11 mouse cellular contexts compared by ENCODE assay signal in the genomic region with DNA sequence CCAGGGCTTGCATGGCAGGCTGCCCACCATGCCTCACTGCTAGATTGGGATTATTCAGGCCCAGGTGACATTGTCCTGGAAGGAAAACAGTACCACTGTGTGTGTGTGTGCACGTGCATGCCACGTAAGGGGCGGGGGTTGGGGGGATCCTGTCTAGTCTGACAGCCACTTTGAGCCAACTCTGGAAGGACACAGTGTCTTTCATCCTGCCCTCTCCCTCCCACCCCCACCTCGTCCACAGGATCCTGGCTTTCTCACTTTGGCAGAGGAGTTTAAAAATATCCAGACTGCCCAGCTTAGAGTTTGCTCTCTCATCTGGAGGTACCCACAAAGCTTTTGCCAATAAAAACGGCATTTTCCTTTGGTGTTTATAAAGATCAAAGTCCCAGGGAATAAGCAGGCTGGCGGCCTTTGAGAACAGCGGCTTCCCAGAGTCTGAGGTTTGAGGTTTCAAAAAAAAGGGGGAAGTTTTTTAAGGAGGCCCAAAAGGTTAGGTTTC.
A peak's percentile ranks its signal among the peaks of the same experiment; 100 is the strongest.
DNase-seq lines count a peak whose midpoint lies in the region; ATAC-seq lines count a peak whose summit lies in the region.
"Had no signal": no experiment of that assay in that cellular context is flagged by ENCODE, and none has a peak within 500 bp of the region (broad histone marks: within the 10 kb centered on the region; RNA-seq: fewer than 3 reads in every experiment).

No protein-coding gene starts in this region.

- no peaks in the 10 kb centered on the region for H3K27me3 ChIP-seq in embryonic facial prominence, embryonic 14.5 days (replicated peaks; ENCODE audit: control insufficient read depth, insufficient read depth, low read length)
- no peaks in the 10 kb centered on the region for H3K27me3 ChIP-seq in limb, embryonic 10.5 days (ENCODE audit: low read depth, poor library complexity, severe bottlenecking)

- H3K4me2 ChIP-seq in embryonic facial prominence, embryonic 14.5 days (ENCODE audit: low read depth, low read length), result no peak overlapping the region

- H3K9me3 ChIP-seq in embryonic facial prominence, embryonic 14.5 days (ENCODE audit: control insufficient read depth, low read length), result no peaks in the 10 kb centered on the region
- H3K9me3 ChIP-seq in limb, embryonic 10.5 days (replicated peaks), result no peaks in the 10 kb centered on the region

- peak; percentile 14 for DNase-seq in kidney, adult 11 months
- DNase-seq in kidney, postnatal 10 days, result no peak
- DNase-seq in brain, adult 2 months (ENCODE audit: low read depth, low spot score), result peak; percentile 41
- DNase-seq in embryonic facial prominence, embryonic 14.5 days (ENCODE audit: low spot score), result peak; percentile 85
- no peak for DNase-seq in limb, embryonic 10.5 days (ENCODE audit: low spot score)
- DNase-seq in layer of hippocampus, adult 9-11 months, result no peak
- DNase-seq: cerebellum, adult 8-10 months; kidney, postnatal 25 days had no signal

- peak overlapping the region; percentile 21; the same call in 1 of the 2 replicates for H3K27ac ChIP-seq in embryonic facial prominence, embryonic 14.5 days (replicated peaks; ENCODE audit: low read depth, low read length)
- peak overlapping the region; percentile 10; the same call in 1 of the 2 replicates for H3K27ac ChIP-seq in limb, embryonic 10.5 days
- H3K27ac ChIP-seq: macrophage had no signal

- peak; percentile 42; the same call in 1 of the 2 replicates for ATAC-seq in embryonic facial prominence, embryonic 14.5 days (ENCODE audit: low read depth)
- ATAC-seq in megakaryocyte, adult 5-6 weeks (ENCODE audit: poor library complexity, severe bottlenecking), result no peak
- ATAC-seq: activated CD4-positive, CD25-positive, alpha-beta regulatory T cell, adult 4 months had no signal

- peaks cover 16% of the 10 kb centered on the region for H3K4me1 ChIP-seq in embryonic facial prominence, embryonic 14.5 days (ENCODE audit: control insufficient read depth, insufficient read depth, low read length)
- H3K4me1 ChIP-seq in limb, embryonic 10.5 days, result peaks cover 27% of the 10 kb centered on the region

- no peaks in the 10 kb centered on the region for H3K36me3 ChIP-seq in embryonic facial prominence, embryonic 14.5 days (ENCODE audit: control insufficient read depth, insufficient read depth, low read length)
- H3K36me3 ChIP-seq in limb, embryonic 10.5 days, result no peaks in the 10 kb centered on the region

- H3K9ac ChIP-seq in embryonic facial prominence, embryonic 14.5 days (ENCODE audit: low read depth, low read length), result no peak overlapping the region

- no peak overlapping the region for H3K4me3 ChIP-seq in embryonic facial prominence, embryonic 14.5 days (ENCODE audit: low read depth, low read length)
- no peak overlapping the region for H3K4me3 ChIP-seq in limb, embryonic 10.5 days

- 22% methylated on average over 7 of the region's 7 CpGs for WGBS in embryonic facial prominence, embryonic 14.5 days
- 40% methylated on average over 7 of the region's 7 CpGs for WGBS in limb, embryonic 10.5 days

Comparison
In these comparisons a context has a peak if more than half of its experiments do, and no peak if none do; other contexts are left out.
1. DNase-seq: peak in kidney, adult 11 months (single experiment), brain, adult 2 months (single experiment) and embryonic facial prominence, embryonic 14.5 days (single experiment); none in kidney, postnatal 10 days (single experiment), limb, embryonic 10.5 days (single experiment) and layer of hippocampus, adult 9-11 months (single experiment).